8 mouse cellular contexts compared by ENCODE assay signal in the genomic region with DNA sequence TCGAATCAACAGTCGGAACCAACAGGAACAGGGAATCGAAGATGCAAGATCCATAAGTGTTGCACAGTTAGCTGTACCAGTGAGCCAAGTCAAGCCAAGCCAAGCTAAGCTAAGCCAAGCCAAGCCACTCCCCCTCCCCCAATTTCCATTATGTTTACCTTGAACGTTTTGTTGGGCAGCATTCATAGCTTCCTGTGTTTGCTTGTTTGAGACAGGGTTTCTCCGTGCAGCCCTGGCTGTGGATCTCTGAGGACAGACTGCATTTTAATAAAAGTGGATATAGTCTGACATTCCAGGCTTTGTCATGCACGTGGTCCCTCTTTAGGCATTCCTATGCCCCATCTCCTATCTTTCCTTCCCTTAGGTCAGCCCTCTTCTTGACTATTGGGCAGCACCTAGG. TPM values are rescaled to one million over a fixed set of nuclear protein-coding genes. Genes with fewer than 3 reads are reported as not detected.
DNase-seq lines count a peak whose midpoint lies in the region; ATAC-seq and TF ChIP-seq lines count a peak whose summit lies in the region.

No protein-coding gene starts in this region.

- peaks cover 6% of the 10 kb centered on the region for H3K4me1 ChIP-seq in liver, adult 2 months (ENCODE audit: control insufficient read depth, insufficient read depth, low read length)
- H3K4me1 ChIP-seq in hindbrain, embryonic 16.5 days (ENCODE audit: control insufficient read depth, insufficient read depth, low read depth, low read length), result peaks cover 12% of the 10 kb centered on the region
- H3K4me1 ChIP-seq in neural tube, embryonic 12.5 days, result peaks cover 13% of the 10 kb centered on the region

- no peak for TF ChIP-seq POLR2A in liver, adult 2 months (IDR thresholded peaks at IDR 0.05; ENCODE audit: extremely low read depth, insufficient read depth, low read length)
- no peak for TF ChIP-seq POLR2A in brain, embryonic 14.5 days (IDR thresholded peaks at IDR 0.05; ENCODE audit: borderline replicate concordance, extremely low read depth, insufficient read depth, insufficient read length, poor library complexity, severe bottlenecking)

- no peaks in the 10 kb centered on the region for H3K9me3 ChIP-seq in hindbrain, embryonic 16.5 days (ENCODE audit: control insufficient read depth, low read length)
- no peaks in the 10 kb centered on the region for H3K9me3 ChIP-seq in neural tube, embryonic 12.5 days

- no peaks in the 10 kb centered on the region for H3K79me2 ChIP-seq in liver, adult 2 months (ENCODE audit: control insufficient read depth, insufficient read depth, low read length)

- no peaks in the 10 kb centered on the region for H3K27me3 ChIP-seq in liver, adult 2 months (ENCODE audit: control insufficient read depth, insufficient read depth, low read length)
- H3K27me3 ChIP-seq in hindbrain, embryonic 16.5 days (replicated peaks; ENCODE audit: control insufficient read depth, insufficient read depth, low read length), result no peaks in the 10 kb centered on the region
- H3K27me3 ChIP-seq in neural tube, embryonic 12.5 days (replicated peaks), result no peaks in the 10 kb centered on the region

- TF ChIP-seq CTCF in liver, adult 2 months (IDR thresholded peaks at IDR 0.05; ENCODE audit: low read depth, low read length), result no peak
- TF ChIP-seq CTCF in brain, embryonic 14.5 days (IDR thresholded peaks at IDR 0.05; ENCODE audit: borderline replicate concordance, extremely low read depth, insufficient read depth, insufficient read length), result no peak

- H3K4me3 ChIP-seq in liver, adult 2 months (ENCODE audit: insufficient read depth, low read depth, low read length), result peak overlapping the region; percentile 95
- H3K4me3 ChIP-seq in hindbrain, embryonic 16.5 days (ENCODE audit: low read length), result peak overlapping the region; percentile 67
- peak overlapping the region; percentile 63 for H3K4me3 ChIP-seq in neural tube, embryonic 12.5 days

- ATAC-seq in hindbrain, embryonic 16.5 days, result peak; percentile 37
- ATAC-seq in neural tube, embryonic 12.5 days (ENCODE audit: low FRiP score, low read depth), result peak; percentile 34; the same call in 1 of the 2 replicates

- peaks cover 16% of the 10 kb centered on the region for H3K36me3 ChIP-seq in liver, adult 2 months (ENCODE audit: control insufficient read depth, insufficient read depth, low read length)
- peaks cover 15% of the 10 kb centered on the region for H3K36me3 ChIP-seq in hindbrain, embryonic 16.5 days (ENCODE audit: control insufficient read depth, insufficient read depth, low read length)
- H3K36me3 ChIP-seq in neural tube, embryonic 12.5 days, result peaks cover 19% of the 10 kb centered on the region

- H3K9ac ChIP-seq in liver, adult 2 months (ENCODE audit: low read depth, low read length), result peak overlapping the region; percentile 88
- H3K9ac ChIP-seq in hindbrain, embryonic 16.5 days (ENCODE audit: low read depth, low read length), result peak overlapping the region; percentile 82
- peak overlapping the region; percentile 67 for H3K9ac ChIP-seq in neural tube, embryonic 12.5 days

- 27% methylated on average over 6 of the region's 6 CpGs for WGBS in liver, adult 2 months
- WGBS in hindbrain, embryonic 16.5 days, result 44% methylated on average over 6 of the region's 6 CpGs
- 62% methylated on average over 6 of the region's 6 CpGs for WGBS in neural tube, embryonic 12.5 days

- peak overlapping the region; percentile 83 for H3K4me2 ChIP-seq in hindbrain, embryonic 16.5 days (ENCODE audit: low read length)
- peak overlapping the region; percentile 72 for H3K4me2 ChIP-seq in neural tube, embryonic 12.5 days (replicated peaks)

- 0 out of 2 replicates have a peak overlapping the region, but pooled peaks have one; percentile 10 for H3K27ac ChIP-seq in liver, adult 2 months (replicated peaks; ENCODE audit: insufficient read depth, low read depth, low read length)
- H3K27ac ChIP-seq in hindbrain, embryonic 16.5 days (ENCODE audit: low read depth, low read length), result peak overlapping the region; percentile 75
- no peak overlapping the region for H3K27ac ChIP-seq in neural tube, embryonic 12.5 days

- DNase-seq in liver, adult 2 months (ENCODE audit: extremely low read depth, low read depth, low spot score), result peak; percentile 26
- no peak for DNase-seq in liver
- peak; percentile 38 for DNase-seq in brain, embryonic 14.5 days (ENCODE audit: low read depth)
- DNase-seq in spleen, postnatal 36 days (ENCODE audit: low spot score in 2 of 2), result no peak
- no peak for DNase-seq in urinary bladder, postnatal 10 days (ENCODE audit: low spot score)
- no peak for DNase-seq in lung, postnatal 25 days (ENCODE audit: low spot score)

RNA-seq across cellular contexts. Expression of gene Cebpzos, which starts 0.5 kb away (rescaled TPM):
- total RNA-seq in liver, adult 2 months (2014; rRNA removed), result 18.4 and 29.2 TPM in 2 replicates
- polyA plus RNA-seq in liver, adult 2 months (2012; rRNA removed), result 9.6 and 11.0 TPM in 2 replicates
- 31.9 and 40.6 TPM in 2 replicates for polyA plus RNA-seq in brain, embryonic 14.5 days (2012; rRNA removed)
- 105 and 127 TPM in 2 replicates for polyA plus RNA-seq in hindbrain, embryonic 16.5 days (2015; fragmentation: Nextera tagmentation; extraction: Ambion mirVana)
- 101 and 107 TPM in 2 replicates for polyA plus RNA-seq in neural tube, embryonic 12.5 days (2016; fragmentation: Nextera tagmentation; extraction: Ambion mirVana)

RNA-seq across cellular contexts. Expression of gene Sult6b1, which starts 9.0 kb away (rescaled TPM):
- total RNA-seq in liver, adult 2 months (2014; rRNA removed), result not detected in 2 replicates
- polyA plus RNA-seq in liver, adult 2 months (2012; rRNA removed), result not detected in 2 replicates
- polyA plus RNA-seq in brain, embryonic 14.5 days (2012; rRNA removed), result 0.13 TPM in 1 of 2 replicates, not detected in the other
- 0.36 TPM in 1 of 2 replicates, not detected in the other for polyA plus RNA-seq in hindbrain, embryonic 16.5 days (2015; fragmentation: Nextera tagmentation; extraction: Ambion mirVana)
- polyA plus RNA-seq in neural tube, embryonic 12.5 days (2016; fragmentation: Nextera tagmentation; extraction: Ambion mirVana), result not detected in 2 replicates

RNA-seq across cellular contexts. Expression of gene Cebpz, which starts 21.1 kb away (rescaled TPM):
- 17.7 and 19.0 TPM in 2 replicates for total RNA-seq in liver, adult 2 months (2014; rRNA removed)
- 3.2 and 4.4 TPM in 2 replicates for polyA plus RNA-seq in liver, adult 2 months (2012; rRNA removed)
- 18.3 and 23.3 TPM in 2 replicates for polyA plus RNA-seq in brain, embryonic 14.5 days (2012; rRNA removed)
- polyA plus RNA-seq in hindbrain, embryonic 16.5 days (2015; fragmentation: Nextera tagmentation; extraction: Ambion mirVana), result 29.7 and 32.0 TPM in 2 replicates
- 58.5 and 60.1 TPM in 2 replicates for polyA plus RNA-seq in neural tube, embryonic 12.5 days (2016; fragmentation: Nextera tagmentation; extraction: Ambion mirVana)

RNA-seq across cellular contexts. Expression of gene Ndufaf7, which starts 21.2 kb away (rescaled TPM):
- total RNA-seq in liver, adult 2 months (2014; rRNA removed), result 14.6 and 17.3 TPM in 2 replicates
- polyA plus RNA-seq in liver, adult 2 months (2012; rRNA removed), result 5.5 and 5.7 TPM in 2 replicates
- 29.0 and 30.0 TPM in 2 replicates for polyA plus RNA-seq in brain, embryonic 14.5 days (2012; rRNA removed)
- 63.9 and 65.9 TPM in 2 replicates for polyA plus RNA-seq in hindbrain, embryonic 16.5 days (2015; fragmentation: Nextera tagmentation; extraction: Ambion mirVana)
- polyA plus RNA-seq in neural tube, embryonic 12.5 days (2016; fragmentation: Nextera tagmentation; extraction: Ambion mirVana), result 49.5 and 51.1 TPM in 2 replicates

RNA-seq across cellular contexts. Expression of gene Eif2ak2, which starts 33.4 kb away (rescaled TPM):
- total RNA-seq in liver, adult 2 months (2014; rRNA removed), result 11.1 and 15.3 TPM in 2 replicates
- polyA plus RNA-seq in liver, adult 2 months (2012; rRNA removed), result 2.3 and 2.5 TPM in 2 replicates
- polyA plus RNA-seq in brain, embryonic 14.5 days (2012; rRNA removed), result 1.2 and 2.3 TPM in 2 replicates
- polyA plus RNA-seq in hindbrain, embryonic 16.5 days (2015; fragmentation: Nextera tagmentation; extraction: Ambion mirVana), result 3.0 and 3.3 TPM in 2 replicates
- polyA plus RNA-seq in neural tube, embryonic 12.5 days (2016; fragmentation: Nextera tagmentation; extraction: Ambion mirVana), result 4.3 and 5.5 TPM in 2 replicates

Comparison
In these comparisons a context has a peak if more than half of its experiments do, and no peak if none do; other contexts are left out.
1. DNase-seq: peak in liver, adult 2 months (single experiment) and brain, embryonic 14.5 days (single experiment); none in liver (single experiment), spleen, postnatal 36 days (0 of 2), urinary bladder, postnatal 10 days (single experiment) and lung, postnatal 25 days (single experiment).
2. Peak in every context shown above with its lines, with median percentiles within 50 percentile points of each other: H3K4me3 ChIP-seq and H3K9ac ChIP-seq.